ENCODE assay signal across 7 mouse cellular contexts in genomic region chr19:15984449-15985171, GRCm38 (mm10). TPM values are rescaled to one million over a fixed set of nuclear protein-coding genes. Genes with fewer than 3 reads are reported as not detected.
DNase-seq lines count a peak whose midpoint lies in the region; ATAC-seq lines count a peak whose summit lies in the region.

Cep78 (minus strand) TSS chr19:15984989.

- H3K4me1 ChIP-seq in intestine, embryonic 15.5 days (replicated peaks) = 0 out of 2 replicates have a peak, but pooled peaks cover 7% of the 10 kb centered on the region
- peaks cover 29% of the 10 kb centered on the region for H3K4me1 ChIP-seq in midbrain, embryonic 10.5 days

- H3K4me3 ChIP-seq in intestine, embryonic 15.5 days (replicated peaks) = peak within 1 kb of the TSS; percentile 85
- H3K4me3 ChIP-seq in midbrain, embryonic 10.5 days = peak within 1 kb of the TSS; percentile 88

- H3K9me3 ChIP-seq in intestine, embryonic 15.5 days = no peaks in the 10 kb centered on the region
- H3K9me3 ChIP-seq in midbrain, embryonic 10.5 days (replicated peaks) = no peaks in the 10 kb centered on the region

- peak; percentile 93 to 97 for DNase-seq in adrenal gland, adult (ENCODE audit: inconsistent age in 2 of 2, low spot score in 1 of 2)
- DNase-seq in embryo, embryonic 10.5 days (ENCODE audit: low spot score) = peak; percentile 94
- DNase-seq in gastrocnemius, postnatal 25 days = peak; percentile 89
- peak; percentile 93 to 94 for DNase-seq in left cerebral cortex, postnatal 25 days (ENCODE audit: low spot score in 2 of 2)
- DNase-seq in midbrain, embryonic 10.5 days (ENCODE audit: low spot score) = peak; percentile 90
- peak; percentile 93 for DNase-seq in right cerebral cortex, postnatal 4 days

- H3K4me2 ChIP-seq in intestine, embryonic 15.5 days (replicated peaks) = peak within 1 kb of the TSS; percentile 85

- H3K27ac ChIP-seq in intestine, embryonic 15.5 days = peak within 1 kb of the TSS; percentile 84
- H3K27ac ChIP-seq in midbrain, embryonic 10.5 days (replicated peaks) = peak within 1 kb of the TSS; percentile 98

- intact Hi-C loops in left cerebral cortex, postnatal 25 days (cut with DNase I) = no loop called here

- WGBS in intestine, embryonic 15.5 days = under 1% methylated on average over 88 of the region's 88 CpGs
- under 1% methylated on average over 87 of the region's 88 CpGs for WGBS in midbrain, embryonic 10.5 days

- H3K27me3 ChIP-seq in intestine, embryonic 15.5 days (replicated peaks) = no peaks in the 10 kb centered on the region
- H3K27me3 ChIP-seq in midbrain, embryonic 10.5 days (ENCODE audit: low read depth, poor library complexity, severe bottlenecking) = no peaks in the 10 kb centered on the region

- H3K9ac ChIP-seq in intestine, embryonic 15.5 days = peak within 1 kb of the TSS; percentile 80

- ATAC-seq in intestine, embryonic 15.5 days = peak; percentile 96

- H3K36me3 ChIP-seq in intestine, embryonic 15.5 days = no peaks in the 10 kb centered on the region
- H3K36me3 ChIP-seq in midbrain, embryonic 10.5 days = peaks cover 25% of the 10 kb centered on the region

RNA-seq across cellular contexts. Expression of gene Cep78, which starts in this region (rescaled TPM):
- 1 to 10 TPM; 1.9 to 2.5 TPM for total RNA-seq in gastrocnemius, postnatal 25 days (2021)
- polyA plus RNA-seq in intestine, embryonic 15.5 days (2015; fragmentation: Nextera tagmentation; extraction: Ambion mirVana) = 16.6 and 18.5 TPM in 2 replicates
- total RNA-seq in left cerebral cortex, postnatal 25 days (2021) = 10 to 100 TPM; 10.3 to 11.6 TPM
- 53.9 and 59.4 TPM in 2 replicates for polyA plus RNA-seq in midbrain, embryonic 10.5 days (2016; fragmentation: Nextera tagmentation; extraction: Ambion mirVana)

Comparison
In these comparisons a context has a peak if more than half of its experiments do, and no peak if none do; other contexts are left out.
1. Peak in every context shown above with its lines: DNase-seq, ATAC-seq, H3K4me3 ChIP-seq and H3K27ac ChIP-seq.